Mouse (Mus musculus) brain, embryonic 14.5 days (tissue): ENCODE data around the gene Plekhh3.

Source experiments
- CTCF ChIP-seq: fragments of 200-500 bp; IDR thresholded peaks from 2 replicates; pipeline ENCODE4 v1.5.1; 2012; ENCODE audit warnings: inconsistent platforms, mild to moderate bottlenecking, moderate library complexity, borderline replicate concordance; ENCODE audit not compliant: insufficient read depth, insufficient read length; ENCODE audit errors: extremely low read depth
- POLR2A ChIP-seq: fragments of 200-500 bp; IDR thresholded peaks from 2 replicates; pipeline ENCODE4 v1.6.1; 2012; ENCODE audit warnings: mild to moderate bottlenecking, inconsistent platforms, borderline replicate concordance; ENCODE audit not compliant: poor library complexity, insufficient read depth, insufficient read length, severe bottlenecking; ENCODE audit errors: extremely low read depth

GRCm38 (mm10) chr11:101163476-101164350, 7.4 kb downstream of the Plekhh3 start:
- TF ChIP-seq POLR2A (no peak), CTCF (no peak)
